Mouse (Mus musculus) retina, postnatal 1 day (tissue): ENCODE results near the gene Scaf11.
A peak's percentile ranks its signal among the peaks of the same experiment; 100 is the strongest.
"Not testable (repeated sequence)": the region's sequence is repeated elsewhere in the genome, so short reads cannot be mapped to it uniquely, and the experiment has no call there.

Experiments
- DNase-seq: peaks from one replicate; pipeline ENCODE4 v3.0.0-alpha.2; 2012

Scaf11 gene

GRCm38 (mm10) chr15:96463821-96464220, 3.2 kb upstream of the Scaf11 start:
- no peak for DNase-seq

GRCm38 (mm10) chr15:96462611-96463010, 2.0 kb upstream of the Scaf11 start:
- DNase-seq = no peak

GRCm38 (mm10) chr15:96461541-96462512, 1.2 kb upstream of the Scaf11 start:
- DNase-seq = no peak

- DNase-seq = no peak
Measured at GRCm38 (mm10) chr15:96460451-96460729, 253 bp downstream of the Scaf11 start.

- peak; percentile 62 for DNase-seq
Measured at GRCm38 (mm10) chr15:96459741-96460450, 747 bp downstream of the Scaf11 start.

GRCm38 (mm10) chr15:96458273-96458672, 2.4 kb downstream of the Scaf11 start:
- no peak for DNase-seq

- DNase-seq = no peak
Measured at GRCm38 (mm10) chr15:96457338-96457664, 3.3 kb downstream of the Scaf11 start.

GRCm38 (mm10) chr15:96456651-96457337, 3.8 kb downstream of the Scaf11 start:
- no peak for DNase-seq

GRCm38 (mm10) chr15:96455595-96456214, 4.9 kb downstream of the Scaf11 start:
- no peak for DNase-seq

GRCm38 (mm10) chr15:96453346-96453745, 7.3 kb downstream of the Scaf11 start:
- DNase-seq = no peak

GRCm38 (mm10) chr15:96448656-96449299, 11.9 kb downstream of the Scaf11 start:
- no peak for DNase-seq

GRCm38 (mm10) chr15:96446785-96447184, 13.9 kb downstream of the Scaf11 start:
- peak; percentile 78 for DNase-seq

- not testable (repeated sequence) for DNase-seq
Measured at GRCm38 (mm10) chr15:96441480-96441879, 19.2 kb downstream of the Scaf11 start.

- DNase-seq = no peak
Measured at GRCm38 (mm10) chr15:96434202-96434601, 26.4 kb downstream of the Scaf11 start.

GRCm38 (mm10) chr15:96419920-96420319, 40.7 kb downstream of the Scaf11 start:
- DNase-seq = no peak

GRCm38 (mm10) chr15:96418161-96418560, 42.5 kb downstream of the Scaf11 start:
- no peak for DNase-seq

GRCm38 (mm10) chr15:96408717-96409121, 51.9 kb downstream of the Scaf11 start:
- DNase-seq = no peak

GRCm38 (mm10) chr15:96407151-96407550, 53.5 kb downstream of the Scaf11 start:
- no peak for DNase-seq

GRCm38 (mm10) chr15:96406253-96406652, 54.4 kb downstream of the Scaf11 start:
- DNase-seq = no peak

GRCm38 (mm10) chr15:96405548-96405947, 55.1 kb downstream of the Scaf11 start:
- peak; percentile 52 for DNase-seq

GRCm38 (mm10) chr15:96398333-96398732, 62.3 kb downstream of the Scaf11 start:
- DNase-seq = no peak

GRCm38 (mm10) chr15:96396641-96397344, 63.9 kb downstream of the Scaf11 start:
- no peak for DNase-seq
